Mouse (Mus musculus): ENCODE data around the gene Akt1.

The Akt1 gene

GRCm38 (mm10) chr12:112688458-112688857 is 13.8 kb upstream of the Akt1 start:
- no peak for DNase-seq (ENCODE audit: low spot score)

- no peak for DNase-seq (ENCODE audit: low spot score)
Observed at GRCm38 (mm10) chr12:112683351-112683750, 8.7 kb upstream of the Akt1 start.

GRCm38 (mm10) chr12:112679027-112679996 is 4.6 kb upstream of the Akt1 start:
- no peak for DNase-seq (ENCODE audit: low spot score)

- no peak for DNase-seq (ENCODE audit: low spot score)
Observed at GRCm38 (mm10) chr12:112678555-112679026, 3.9 kb upstream of the Akt1 start, which contains the start of gene Zbtb42. TSS of gene Zbtb42 (plus strand) at chr12:112678828.

GRCm38 (mm10) chr12:112677943-112678554 is 3.4 kb upstream of the Akt1 start:
- DNase-seq (ENCODE audit: low spot score), result no peak

GRCm38 (mm10) chr12:112677076-112677475 is 2.4 kb upstream of the Akt1 start:
- no peak for DNase-seq (ENCODE audit: low spot score)

GRCm38 (mm10) chr12:112675245-112676035 is 756 bp upstream of the Akt1 start:
- DNase-seq (ENCODE audit: low spot score), result peak; percentile 71

- no peak for DNase-seq (ENCODE audit: low spot score)
Observed at GRCm38 (mm10) chr12:112673576-112674091, 1.1 kb downstream of the Akt1 start.

GRCm38 (mm10) chr12:112672744-112673575 is 1.7 kb downstream of the Akt1 start:
- no peak for DNase-seq (ENCODE audit: low spot score)

- DNase-seq (ENCODE audit: low spot score), result no peak
Observed at GRCm38 (mm10) chr12:112671891-112672290, 2.8 kb downstream of the Akt1 start.

GRCm38 (mm10) chr12:112670718-112671393 is 3.8 kb downstream of the Akt1 start:
- DNase-seq (ENCODE audit: low spot score), result no peak

GRCm38 (mm10) chr12:112667619-112668297 is 6.9 kb downstream of the Akt1 start:
- no peak for DNase-seq (ENCODE audit: low spot score)

GRCm38 (mm10) chr12:112665881-112666544 is 8.7 kb downstream of the Akt1 start:
- DNase-seq (ENCODE audit: low spot score), result no peak

- DNase-seq (ENCODE audit: low spot score), result no peak
Observed at GRCm38 (mm10) chr12:112665445-112665844, 9.2 kb downstream of the Akt1 start.

- DNase-seq (ENCODE audit: low spot score), result no peak
Observed at GRCm38 (mm10) chr12:112664656-112665055, 10.0 kb downstream of the Akt1 start.

- no peak for DNase-seq (ENCODE audit: low spot score)
Observed at GRCm38 (mm10) chr12:112664124-112664523, 10.6 kb downstream of the Akt1 start.

GRCm38 (mm10) chr12:112663716-112664115 is 11.0 kb downstream of the Akt1 start:
- no peak for DNase-seq (ENCODE audit: low spot score)

GRCm38 (mm10) chr12:112663303-112663702 is 11.4 kb downstream of the Akt1 start:
- DNase-seq (ENCODE audit: low spot score), result no peak

GRCm38 (mm10) chr12:112661851-112662250 is 12.8 kb downstream of the Akt1 start:
- DNase-seq (ENCODE audit: low spot score), result no peak

GRCm38 (mm10) chr12:112661327-112661605 is 13.4 kb downstream of the Akt1 start:
- no peak for DNase-seq (ENCODE audit: low spot score)
